Mouse (Mus musculus) CH12.LX (cell line): ENCODE measurements around the gene Foxred1.

ENCODE experiments used
- CTCF ChIP-seq, 2 experiments: IDR thresholded peaks in 1 of 2; conservative IDR thresholded peaks in 1 of 2; 2 replicates each; pipeline ENCODE4 v1.5.1; 2011 to 2012; ENCODE audit warnings: low read depth in 2 of 2, low read length in 2 of 2, improper control_type of control experiment in 1 of 2, inconsistent platforms in 1 of 2, mild to moderate bottlenecking in 1 of 2, moderate library complexity in 1 of 2
- EP300 ChIP-seq: IDR thresholded peaks from 2 replicates; pipeline ENCODE4 v1.6.1; 2011; ENCODE audit warnings: low read length, improper control_type of control experiment
- NELFE ChIP-seq: IDR thresholded peaks from 2 replicates; pipeline ENCODE4 v1.6.1; 2011; ENCODE audit warnings: low read depth, low read length, improper control_type of control experiment
- NRF1 ChIP-seq: IDR thresholded peaks from 2 replicates; pipeline ENCODE4 v1.6.1; 2014; ENCODE audit warnings: low read depth, mild to moderate bottlenecking, inconsistent platforms, low read length, improper control_type of control experiment, moderate library complexity
- POLR2A ChIP-seq: IDR thresholded peaks from 2 replicates; pipeline ENCODE4 v1.6.1; 2011; ENCODE audit warnings: low read depth, mild to moderate bottlenecking, improper control_type of control experiment, low read length
- ZMIZ1 ChIP-seq: IDR thresholded peaks from 2 replicates; pipeline ENCODE4 v1.6.1; 2012; ENCODE audit warnings: low read depth, mild to moderate bottlenecking, inconsistent platforms, low read length, improper control_type of control experiment

- TF ChIP-seq NRF1 (no peak), CTCF (conservative IDR thresholded peaks at IDR 0.05 in 1 of 2, IDR thresholded peaks at IDR 0.05 in 1 of 2; ENCODE audit: low read depth in 2 of 2, low read length in 2 of 2) (no peak), ZMIZ1 (no peak), NELFE (no peak), EP300 (no peak), POLR2A (no peak)
Measured at GRCm38 (mm10) chr9:35203536-35203935, 7.3 kb downstream of the Foxred1 start.
